Mouse (Mus musculus): ENCODE data around the gene Acsm2. TPM values are rescaled to one million over a fixed set of nuclear protein-coding genes. Genes with fewer than 3 reads are reported as not detected.
"Not testable (repeated sequence)": the region's sequence is repeated elsewhere in the genome, so short reads cannot be mapped to it uniquely, and the experiment has no call there.

Acsm2 gene
- total RNA-seq, 1 experiment from 2014 or later: not detected

DNA sequence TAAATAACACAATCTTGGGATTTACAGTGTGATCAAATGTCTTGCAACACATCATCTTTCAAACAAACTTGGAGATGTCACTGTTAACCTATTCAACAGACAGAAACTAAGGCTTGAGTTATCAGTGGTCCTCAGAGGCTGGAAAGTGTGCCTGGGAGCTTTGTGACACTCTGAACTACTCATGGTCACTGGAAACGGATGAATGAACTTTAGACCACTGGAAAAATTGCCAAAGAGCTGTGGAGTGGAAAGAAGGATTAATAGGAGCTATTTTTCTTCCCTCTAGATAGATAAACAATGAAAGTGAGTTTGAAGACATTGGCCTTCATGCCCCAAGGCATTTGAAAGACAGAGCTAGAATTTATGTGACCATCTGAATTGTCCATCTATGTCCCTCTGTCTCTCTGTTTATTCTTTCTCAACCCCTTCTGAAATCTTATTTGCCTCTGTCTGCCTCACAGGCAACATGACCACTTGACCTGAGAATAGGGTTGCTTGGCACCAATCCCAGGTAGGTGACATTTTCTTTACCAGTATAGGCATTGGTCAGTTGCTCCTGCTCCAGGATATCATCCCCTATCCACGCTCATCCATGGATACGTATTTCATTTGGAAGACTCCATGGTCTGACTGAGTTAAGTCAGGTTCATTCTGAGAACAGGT is 5.8 kb downstream of the Acsm2 start:
- no peak for ATAC-seq (replicated peaks; ENCODE audit: insufficient number of reproducible peaks, low FRiP score, low TSS enrichment, poor library complexity, severe bottlenecking)

DNA sequence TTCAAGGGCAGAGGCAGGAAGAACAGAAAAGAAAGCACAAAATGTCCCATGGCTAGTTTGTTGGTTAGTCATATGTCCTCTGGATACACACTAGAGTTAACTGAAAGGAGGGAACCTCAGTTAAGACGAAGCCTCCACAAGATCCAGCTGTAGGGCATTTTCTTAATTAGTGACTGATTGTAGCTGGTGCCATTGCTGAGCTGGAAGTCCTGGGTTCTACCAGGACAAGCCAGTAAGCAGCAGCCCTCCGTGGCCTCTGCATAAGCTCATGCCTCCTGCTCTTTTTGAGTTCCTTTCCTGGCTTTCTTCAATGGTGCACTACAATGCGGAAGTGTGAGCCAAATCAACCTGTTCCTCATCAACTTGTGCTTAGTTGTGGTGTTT is 6.3 kb downstream of the Acsm2 start:
- no peak for ATAC-seq (replicated peaks; ENCODE audit: insufficient number of reproducible peaks, low FRiP score, low TSS enrichment, poor library complexity, severe bottlenecking)

DNA sequence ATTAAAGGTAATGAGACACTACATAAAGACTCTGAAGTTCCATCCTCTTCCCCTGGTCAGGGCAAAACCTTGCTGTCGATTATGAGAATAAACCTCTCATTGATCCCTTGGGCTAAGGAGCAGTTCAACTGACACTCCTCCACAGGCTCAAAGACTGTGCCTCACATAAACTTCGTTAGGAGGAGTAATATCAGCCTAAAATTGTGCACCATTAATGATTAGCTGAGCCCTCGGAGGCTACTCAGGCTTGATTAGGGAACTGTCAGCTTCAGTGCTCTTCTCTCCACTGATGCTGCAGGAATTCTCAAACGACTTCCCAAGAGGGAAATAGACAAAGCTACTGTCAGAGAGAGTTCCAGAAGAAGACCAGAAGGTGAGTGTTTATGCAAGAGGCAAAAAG is 7.3 kb downstream of the Acsm2 start:
- no peak for ATAC-seq (replicated peaks; ENCODE audit: insufficient number of reproducible peaks, low FRiP score, low TSS enrichment, poor library complexity, severe bottlenecking)

DNA sequence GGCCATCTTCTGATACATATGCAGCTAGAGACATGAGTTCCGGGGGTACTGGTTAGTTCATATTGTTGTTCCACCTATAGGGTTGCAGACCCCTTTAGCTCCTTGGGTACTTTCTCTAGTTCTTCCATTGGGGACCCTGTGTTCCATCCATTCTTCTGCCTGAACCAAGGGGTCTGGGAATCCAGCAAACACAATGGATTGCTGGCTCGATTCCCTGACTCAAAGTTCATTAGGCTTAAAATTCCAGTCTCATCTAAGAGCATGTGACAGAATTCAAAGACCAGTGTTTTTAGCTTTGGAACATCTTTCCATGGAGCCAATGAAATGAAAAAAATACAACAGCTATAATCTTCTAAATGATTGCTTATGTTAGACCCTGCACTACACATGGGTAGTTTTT is 8.3 kb downstream of the Acsm2 start:
- not testable (repeated sequence) for ATAC-seq (replicated peaks; ENCODE audit: insufficient number of reproducible peaks, low FRiP score, low TSS enrichment, poor library complexity, severe bottlenecking)

DNA sequence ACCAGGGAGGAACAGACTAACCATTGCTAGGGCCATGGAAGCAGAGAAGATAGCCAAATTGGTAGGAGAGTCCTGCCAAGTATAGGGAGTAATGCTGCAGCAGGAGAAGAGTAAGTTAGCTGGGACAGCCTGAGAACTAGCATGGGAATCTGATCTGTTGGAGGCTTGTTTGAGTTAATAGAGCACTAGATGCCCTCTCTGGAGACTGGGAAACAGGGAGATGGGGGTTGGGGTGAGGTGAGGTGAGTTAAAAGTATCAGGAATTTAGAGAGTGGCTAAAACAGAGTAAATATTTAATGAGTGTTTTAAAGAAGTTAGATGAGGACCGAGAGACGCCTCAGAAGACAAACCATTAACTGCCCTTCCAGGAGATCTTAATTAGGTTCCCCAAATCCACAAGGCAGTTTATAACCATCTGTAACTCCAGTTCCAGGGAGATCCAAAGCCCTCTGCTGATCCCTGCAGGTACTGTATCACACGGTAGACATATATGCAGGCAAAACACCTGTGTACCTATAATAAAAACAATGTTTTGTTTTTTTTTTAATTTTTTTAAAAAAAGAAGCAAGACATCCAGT is 40.5 kb downstream of the Acsm2 start:
- ATAC-seq (replicated peaks; ENCODE audit: insufficient number of reproducible peaks, low FRiP score, low TSS enrichment, poor library complexity, severe bottlenecking): no peak

DNA sequence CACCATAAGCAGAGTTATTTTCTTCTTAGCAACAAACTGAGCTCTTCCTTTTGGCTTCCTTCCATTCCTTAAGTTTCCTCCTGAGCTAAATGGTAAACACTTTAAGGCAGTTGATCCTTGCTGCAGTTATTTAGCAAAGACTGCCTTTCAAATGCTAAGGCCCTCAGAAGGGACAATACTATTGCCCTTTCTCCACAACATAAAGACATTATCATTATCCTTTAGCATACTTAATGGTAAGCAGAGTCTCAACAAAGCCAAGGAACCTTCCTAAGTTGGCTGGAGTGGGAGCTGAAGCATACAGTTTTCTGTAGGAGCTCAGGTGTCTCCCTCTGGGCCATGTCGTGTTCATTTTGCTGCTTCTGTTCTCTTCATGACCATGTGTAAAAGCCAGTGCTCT is 41.2 kb downstream of the Acsm2 start:
- ATAC-seq (replicated peaks; ENCODE audit: insufficient number of reproducible peaks, low FRiP score, low TSS enrichment, poor library complexity, severe bottlenecking): no peak

DNA sequence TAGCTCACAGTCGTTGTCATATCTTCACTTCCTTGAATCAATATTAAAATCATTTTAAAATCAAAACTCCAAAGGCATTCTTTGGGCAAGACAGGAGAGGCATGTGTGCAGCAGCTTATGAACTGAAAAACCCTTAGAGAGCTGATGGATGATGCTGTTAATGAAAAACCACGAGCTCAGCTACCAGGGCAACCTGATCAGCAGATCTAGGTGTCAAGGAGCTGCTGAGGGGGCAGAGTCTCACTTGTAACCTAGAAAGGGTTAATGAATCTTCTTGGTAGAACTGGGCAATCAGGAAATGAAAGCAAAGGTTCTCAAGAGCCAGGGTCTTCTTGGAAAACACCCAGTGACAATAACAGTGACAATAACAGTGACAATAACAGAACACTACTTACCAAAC is 42.4 kb downstream of the Acsm2 start:
- ATAC-seq (replicated peaks; ENCODE audit: insufficient number of reproducible peaks, low FRiP score, low TSS enrichment, poor library complexity, severe bottlenecking): no peak

DNA sequence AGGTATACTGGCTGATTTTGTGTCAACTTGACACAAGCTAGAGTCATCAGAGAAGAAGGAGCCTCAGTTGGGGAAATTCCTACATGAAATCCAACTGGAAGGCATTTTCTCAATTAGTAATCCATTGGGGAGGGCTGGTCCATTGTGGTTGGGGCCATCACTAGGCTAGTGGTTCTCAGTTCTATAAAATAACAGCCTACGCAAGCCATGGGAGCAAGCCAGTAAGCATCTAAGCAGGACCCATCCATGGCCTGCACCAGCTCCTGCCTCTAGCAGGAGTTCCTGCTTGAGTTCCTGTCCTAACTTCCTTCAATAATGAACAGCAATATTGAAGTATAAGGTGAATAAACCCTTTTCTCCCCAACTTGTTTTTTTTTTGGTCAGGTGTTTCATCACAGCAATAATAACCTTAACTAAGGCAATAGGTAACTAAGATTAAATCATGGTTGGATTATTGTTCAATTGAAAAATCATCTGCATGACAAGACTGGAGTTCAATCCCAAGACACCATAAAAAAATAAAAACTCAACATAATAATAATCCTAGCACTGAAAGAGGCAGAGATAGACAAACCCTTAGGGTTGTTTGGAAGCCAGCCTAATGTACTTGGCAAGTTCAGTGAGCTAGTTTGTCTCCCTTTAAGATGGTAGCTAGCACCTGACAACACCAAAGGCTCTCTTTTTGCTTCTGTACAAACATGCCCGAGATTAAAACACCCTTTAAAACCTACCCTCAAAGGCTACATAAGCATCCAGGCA is 47.2 kb downstream of the Acsm2 start:
- no peak for ATAC-seq (replicated peaks; ENCODE audit: insufficient number of reproducible peaks, low FRiP score, low TSS enrichment, poor library complexity, severe bottlenecking)

DNA sequence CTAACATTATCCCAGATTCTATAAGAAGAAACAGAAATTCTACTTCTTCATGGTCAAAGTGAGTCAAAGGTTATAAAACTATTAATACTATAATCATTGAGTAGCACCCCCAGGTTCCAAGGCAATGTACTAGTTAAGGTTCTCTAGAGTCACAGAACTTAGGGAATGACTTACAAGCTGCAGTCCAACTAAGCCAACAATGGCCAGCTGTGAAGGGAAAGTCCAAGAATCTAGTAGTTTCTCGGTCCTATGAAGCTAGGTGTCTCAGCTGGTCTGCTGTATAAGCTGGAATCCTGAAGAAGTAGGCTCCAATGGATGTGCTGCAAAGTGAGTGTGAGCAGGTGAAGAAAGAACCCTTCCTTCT is 47.8 kb downstream of the Acsm2 start:
- no peak for ATAC-seq (replicated peaks; ENCODE audit: insufficient number of reproducible peaks, low FRiP score, low TSS enrichment, poor library complexity, severe bottlenecking)

DNA sequence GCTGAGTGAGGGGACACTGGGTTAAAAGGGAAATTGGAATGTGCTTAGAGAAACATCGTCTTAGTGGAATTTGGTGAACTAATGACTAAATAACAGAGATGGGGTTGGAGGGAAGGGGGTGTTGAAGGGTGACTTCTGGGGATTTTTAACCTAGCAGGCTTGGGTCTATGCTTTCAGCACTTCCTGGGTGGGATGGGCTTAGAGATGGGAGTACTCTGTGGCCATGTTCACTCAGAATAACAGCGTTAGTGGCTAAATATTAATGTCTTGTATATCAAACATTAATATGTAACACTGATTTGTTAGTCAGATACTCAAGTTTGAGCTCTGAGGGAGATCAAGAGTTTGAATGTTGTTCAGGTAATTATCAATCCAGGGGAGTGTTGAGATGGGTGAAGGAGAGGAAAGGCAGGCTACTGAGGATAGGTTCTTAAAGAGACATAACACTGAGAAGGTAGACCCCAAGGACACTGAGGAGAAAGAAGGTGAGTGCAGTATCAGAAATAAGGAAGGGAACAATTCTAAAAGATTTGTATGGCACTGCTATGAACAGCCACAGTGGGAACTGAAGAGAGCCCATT is 50.9 kb downstream of the Acsm2 start:
- no peak for ATAC-seq (replicated peaks; ENCODE audit: insufficient number of reproducible peaks, low FRiP score, low TSS enrichment, poor library complexity, severe bottlenecking)

DNA sequence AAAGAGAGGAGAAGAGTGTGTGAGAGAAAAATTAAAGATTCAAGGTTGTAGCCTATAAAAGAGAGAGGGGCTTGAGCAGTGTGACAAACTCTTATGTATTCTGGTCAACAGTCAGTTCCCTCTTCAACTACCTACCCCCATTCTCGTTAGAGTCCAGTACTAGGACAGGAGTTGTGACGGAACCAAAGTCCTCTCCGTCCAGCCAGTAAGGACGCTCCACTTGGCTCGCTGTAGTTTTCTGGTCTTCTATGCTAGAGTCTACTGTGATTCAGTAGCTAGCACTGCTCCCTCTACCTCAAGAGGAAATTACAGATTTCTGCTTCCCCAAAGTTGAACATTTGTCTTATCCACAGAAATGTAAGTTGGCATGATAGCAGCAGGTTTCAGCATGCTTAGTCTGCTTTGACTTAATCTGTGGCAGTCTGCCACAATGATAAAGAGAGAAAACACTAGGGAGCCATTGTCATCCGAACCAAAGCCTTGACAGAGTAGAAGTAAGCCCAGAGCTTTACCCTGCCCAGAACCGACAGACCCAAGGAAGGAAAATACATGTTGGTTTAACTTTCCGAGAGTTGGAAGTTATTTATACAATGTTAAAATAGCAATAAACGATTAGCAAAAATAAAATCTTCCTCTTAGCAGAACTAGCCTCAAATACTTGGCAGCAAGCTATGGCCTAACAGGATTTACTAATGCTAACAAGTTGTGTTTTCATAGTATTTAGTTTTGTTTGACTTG is 52.0 kb downstream of the Acsm2 start:
- no peak for ATAC-seq (replicated peaks; ENCODE audit: insufficient number of reproducible peaks, low FRiP score, low TSS enrichment, poor library complexity, severe bottlenecking)

DNA sequence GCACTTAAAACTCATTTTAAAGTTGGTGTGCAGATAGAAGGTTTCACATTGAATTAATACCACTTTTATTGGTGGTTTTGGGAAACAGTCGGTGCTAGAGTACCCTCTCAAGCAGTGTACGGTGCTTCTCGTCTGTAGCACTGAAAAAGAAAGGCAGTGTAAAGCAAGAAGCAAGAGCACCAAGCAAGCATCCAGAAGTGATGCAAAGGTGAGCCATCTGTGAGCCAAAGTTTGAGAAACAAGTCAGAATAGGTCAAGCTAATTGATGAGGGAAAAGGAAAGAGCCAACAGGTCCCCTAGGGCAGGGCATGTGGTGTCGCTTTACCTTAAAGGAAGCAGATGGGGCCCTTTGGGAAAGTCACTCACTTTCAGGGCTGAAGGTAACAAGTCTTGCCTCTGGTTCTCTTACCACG is 52.5 kb downstream of the Acsm2 start, which contains the start of gene Acsm1:
Acsm1 (plus strand) TSS at position 363 of the 413 bp plus-strand sequence.
- ATAC-seq (replicated peaks; ENCODE audit: insufficient number of reproducible peaks, low FRiP score, low TSS enrichment, poor library complexity, severe bottlenecking): no peak

DNA sequence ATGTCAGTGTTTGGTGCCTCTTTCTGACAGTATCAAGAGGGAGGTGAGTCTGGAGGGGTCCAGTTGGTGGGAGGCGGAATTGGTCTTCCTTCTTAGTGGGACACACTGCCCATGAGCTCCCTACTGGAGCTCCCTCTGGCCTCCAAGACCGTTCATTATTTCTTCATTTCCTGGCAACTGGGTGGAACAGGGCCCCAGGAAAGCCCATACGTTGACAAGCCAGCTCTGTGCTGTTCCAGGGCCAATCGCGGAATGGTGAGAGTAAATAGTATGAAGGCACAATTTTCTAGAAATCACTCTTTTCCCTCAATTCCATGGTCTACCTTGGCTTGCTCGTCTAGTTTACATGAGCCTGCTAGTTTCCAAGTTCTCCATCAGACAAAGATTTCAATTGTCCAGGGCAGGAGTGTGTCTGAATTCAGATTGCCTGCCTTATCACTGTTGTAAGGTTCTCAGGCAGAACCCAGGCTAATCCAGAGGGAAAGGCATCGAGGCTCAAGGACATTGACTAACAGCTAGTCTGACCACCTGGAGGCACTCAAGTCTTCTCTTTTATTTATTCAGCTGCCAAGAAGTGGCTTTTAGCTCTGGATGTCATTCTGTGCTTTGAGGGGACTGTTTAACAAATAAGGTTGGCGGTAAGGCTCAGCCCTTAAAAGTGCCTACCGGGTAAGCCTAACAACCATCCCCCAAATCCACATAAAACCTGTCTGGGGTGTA is 53.8 kb downstream of the Acsm2 start:
- ATAC-seq (replicated peaks; ENCODE audit: insufficient number of reproducible peaks, low FRiP score, low TSS enrichment, poor library complexity, severe bottlenecking): no peak

DNA sequence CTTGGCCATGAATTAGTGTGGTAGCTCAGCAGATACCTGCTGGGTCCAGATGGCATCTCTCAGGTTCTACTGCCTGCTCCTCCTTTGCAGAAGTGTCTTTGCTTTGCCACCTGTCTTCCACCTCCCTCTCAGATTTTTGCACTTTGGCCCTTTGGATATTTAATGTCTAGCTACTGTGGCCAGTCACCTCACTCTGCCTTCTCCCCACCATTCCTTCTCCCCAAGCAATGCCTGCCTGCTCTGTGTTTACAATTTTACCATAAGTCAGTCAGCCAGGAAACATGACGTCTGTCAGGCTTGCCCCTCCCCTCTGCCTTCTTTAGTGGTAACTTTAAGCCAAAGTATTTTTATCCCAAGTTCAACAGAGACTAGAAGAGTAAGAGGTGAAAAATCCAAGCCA is 62.4 kb downstream of the Acsm2 start:
- ATAC-seq (replicated peaks; ENCODE audit: insufficient number of reproducible peaks, low FRiP score, low TSS enrichment, poor library complexity, severe bottlenecking): no peak

DNA sequence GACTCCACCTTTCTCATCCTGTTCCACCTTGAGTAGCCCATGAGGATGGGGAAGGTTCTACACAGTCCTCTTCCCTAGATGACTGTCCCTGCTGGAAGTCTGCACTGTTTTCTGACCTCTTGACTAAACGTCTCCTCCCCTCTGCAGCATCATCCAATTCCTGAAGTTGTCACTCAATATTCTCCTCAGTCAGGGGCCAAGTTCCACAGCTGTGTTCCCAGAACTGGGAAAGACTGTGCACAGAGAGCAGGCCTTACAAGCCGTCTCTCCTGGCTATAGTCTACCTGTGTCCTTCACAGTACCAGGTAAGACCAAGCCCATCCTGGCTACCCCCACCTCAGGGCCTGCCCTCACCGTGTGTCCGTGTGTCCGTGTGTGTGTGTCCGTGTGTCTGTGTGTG is 63.5 kb downstream of the Acsm2 start:
- ATAC-seq (replicated peaks; ENCODE audit: insufficient number of reproducible peaks, low FRiP score, low TSS enrichment, poor library complexity, severe bottlenecking): no peak

DNA sequence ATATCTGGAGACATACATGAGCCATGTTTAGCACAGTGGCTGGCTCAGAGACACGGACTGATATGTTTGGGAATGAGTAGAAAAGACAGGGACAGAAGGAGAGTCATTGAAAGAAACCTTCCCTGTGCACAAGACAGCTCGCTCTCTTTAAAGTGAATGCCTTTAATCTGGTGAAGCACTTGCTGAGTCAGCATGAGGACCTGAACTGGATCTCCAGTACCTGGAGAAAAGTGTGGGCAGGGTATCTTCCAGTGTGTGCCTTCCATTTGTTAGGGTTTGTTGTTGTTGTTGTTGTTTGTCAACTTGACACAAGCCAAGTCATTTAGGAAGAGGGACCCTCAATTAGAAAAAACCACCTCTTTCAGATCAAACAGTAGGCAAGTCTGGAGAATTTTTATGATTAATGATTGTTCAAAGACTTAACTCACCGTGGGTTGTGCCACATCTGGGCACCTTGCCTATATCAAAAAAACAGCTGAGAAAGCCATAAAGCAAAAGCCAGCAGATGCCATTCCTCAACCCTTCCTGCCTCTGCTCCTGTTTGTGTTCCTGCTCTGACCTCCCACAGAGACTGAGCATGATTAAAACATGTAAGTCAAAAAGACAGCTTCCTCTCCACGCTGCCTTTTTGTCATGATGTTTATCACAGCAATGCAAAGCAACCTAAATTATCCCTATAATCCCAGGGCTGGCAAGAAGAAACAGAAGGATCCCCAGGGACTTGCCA is 64.2 kb downstream of the Acsm2 start:
- ATAC-seq (replicated peaks; ENCODE audit: insufficient number of reproducible peaks, low FRiP score, low TSS enrichment, poor library complexity, severe bottlenecking): no peak

DNA sequence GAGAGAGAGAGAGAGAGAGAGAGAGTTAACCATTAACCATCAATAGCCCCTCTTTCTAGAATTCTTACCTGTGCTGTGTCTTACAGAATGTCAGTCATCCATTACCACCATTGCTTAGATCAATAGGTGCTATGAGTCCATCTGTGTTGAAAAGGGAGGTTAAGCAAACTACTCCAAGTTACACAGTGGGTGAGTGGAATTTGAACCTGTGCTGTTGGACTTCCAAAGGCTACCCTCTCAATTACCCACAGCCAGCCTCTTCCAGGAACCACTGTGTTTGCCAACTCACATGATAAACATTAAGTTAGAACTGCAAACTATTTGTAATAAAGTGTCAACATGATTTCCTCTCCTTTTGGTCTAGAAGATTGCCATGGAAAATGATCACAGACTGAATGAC is 66.0 kb downstream of the Acsm2 start:
- ATAC-seq (replicated peaks; ENCODE audit: insufficient number of reproducible peaks, low FRiP score, low TSS enrichment, poor library complexity, severe bottlenecking): no peak

DNA sequence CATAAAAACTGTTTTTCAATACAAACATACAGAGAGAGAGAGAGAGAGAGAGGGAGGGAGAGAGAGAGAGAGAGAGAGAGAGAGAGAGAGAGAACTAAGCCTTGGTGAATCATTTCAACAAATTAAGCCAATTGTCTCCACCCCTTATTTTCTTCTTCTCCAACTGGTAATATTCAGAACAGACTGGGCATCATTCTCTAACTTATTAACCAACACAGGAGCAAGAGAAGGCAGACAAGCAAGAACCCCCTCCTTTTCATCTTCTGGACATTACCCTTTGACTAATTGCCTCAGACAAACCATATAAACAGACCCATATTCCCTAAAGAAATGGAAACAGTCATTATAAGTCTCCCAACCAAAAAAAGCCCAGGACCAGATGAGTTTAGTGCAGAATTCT is 84.6 kb downstream of the Acsm2 start:
- ATAC-seq (replicated peaks; ENCODE audit: insufficient number of reproducible peaks, low FRiP score, low TSS enrichment, poor library complexity, severe bottlenecking): no peak
